Mouse (Mus musculus) lung, postnatal 4 days (tissue): ENCODE measurements around the gene Drd4.

Experiments used
- DNase-seq, 2 experiments: peaks; one replicate each; pipeline ENCODE4 v3.0.0; 2021

Drd4 gene

DNA sequence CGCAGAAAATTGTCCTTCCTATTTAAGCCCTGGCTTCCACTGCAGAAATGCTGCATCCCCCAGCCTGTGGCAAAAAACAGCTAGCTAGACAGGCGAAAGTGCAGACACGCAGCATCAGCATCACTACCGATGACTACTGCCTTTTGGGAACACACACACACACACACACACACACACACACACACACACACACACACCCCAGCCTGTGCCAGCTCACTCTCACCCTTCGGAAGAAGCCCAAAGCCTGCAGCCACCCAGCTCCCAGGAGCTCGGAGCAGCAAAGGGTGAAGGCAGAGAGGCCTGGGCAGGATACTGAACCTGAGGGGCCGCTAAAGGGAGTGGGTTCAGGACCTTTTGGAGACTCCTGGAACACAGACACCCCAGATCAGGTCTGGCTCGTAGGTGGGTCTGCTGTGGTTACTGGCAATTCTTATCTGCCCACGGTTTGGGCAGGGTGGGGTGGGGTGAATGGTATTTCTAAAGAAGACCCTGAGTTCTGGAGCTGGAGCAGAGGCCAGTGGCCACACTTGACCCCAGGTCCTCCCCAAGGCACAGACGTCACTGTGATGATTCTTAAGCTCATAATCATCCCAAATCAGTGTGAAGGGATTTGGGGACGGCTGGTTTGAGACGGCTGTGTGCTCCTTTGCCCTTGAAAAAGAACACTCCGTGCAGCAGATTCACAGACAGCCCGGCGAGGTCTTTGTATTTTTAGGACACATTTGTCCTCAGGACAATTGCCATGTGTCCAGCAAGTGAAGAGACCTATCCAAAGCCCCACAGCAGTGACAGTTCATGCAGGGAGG, 980 bp downstream of the Drd4 start:
- no peak for DNase-seq

DNA sequence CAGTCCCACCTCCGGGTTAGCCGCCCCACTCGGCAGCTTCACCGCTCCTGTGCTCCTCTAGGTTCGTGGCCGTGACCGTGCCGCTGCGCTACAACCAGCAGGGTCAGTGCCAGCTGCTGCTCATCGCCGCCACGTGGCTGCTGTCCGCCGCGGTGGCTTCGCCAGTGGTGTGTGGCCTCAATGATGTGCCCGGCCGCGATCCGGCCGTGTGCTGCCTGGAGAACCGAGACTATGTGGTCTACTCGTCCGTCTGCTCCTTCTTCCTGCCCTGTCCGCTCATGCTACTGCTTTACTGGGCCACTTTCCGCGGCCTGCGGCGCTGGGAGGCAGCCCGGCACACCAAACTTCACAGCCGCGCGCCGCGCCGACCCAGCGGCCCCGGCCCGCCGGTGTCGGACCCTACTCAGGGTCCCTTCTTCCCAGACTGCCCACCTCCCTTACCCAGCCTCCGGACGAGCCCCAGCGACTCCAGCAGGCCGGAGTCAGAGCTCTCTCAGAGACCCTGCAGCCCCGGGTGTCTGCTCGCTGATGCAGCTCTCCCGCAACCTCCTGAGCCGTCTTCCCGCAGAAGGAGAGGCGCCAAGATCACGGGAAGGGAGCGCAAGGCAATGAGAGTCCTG, 2.2 kb downstream of the Drd4 start:
- peak; percentile 53 to 73 for DNase-seq

DNA sequence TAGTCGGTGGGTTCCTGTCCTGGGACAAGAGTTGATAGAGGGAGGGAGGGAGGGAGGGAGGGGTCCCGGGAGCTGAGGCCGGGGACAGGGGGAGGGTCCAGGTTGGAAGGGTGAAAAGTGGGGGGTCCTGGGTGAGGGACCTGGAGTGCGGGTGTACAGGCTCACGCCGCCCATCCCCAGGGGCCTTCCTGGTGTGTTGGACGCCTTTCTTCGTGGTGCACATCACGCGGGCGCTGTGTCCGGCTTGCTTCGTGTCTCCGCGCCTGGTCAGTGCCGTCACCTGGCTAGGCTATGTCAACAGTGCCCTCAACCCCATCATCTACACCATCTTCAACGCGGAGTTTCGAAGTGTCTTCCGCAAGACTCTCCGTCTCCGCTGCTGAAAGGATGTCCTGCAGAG, 2.7 kb downstream of the Drd4 start:
- no peak for DNase-seq

DNA sequence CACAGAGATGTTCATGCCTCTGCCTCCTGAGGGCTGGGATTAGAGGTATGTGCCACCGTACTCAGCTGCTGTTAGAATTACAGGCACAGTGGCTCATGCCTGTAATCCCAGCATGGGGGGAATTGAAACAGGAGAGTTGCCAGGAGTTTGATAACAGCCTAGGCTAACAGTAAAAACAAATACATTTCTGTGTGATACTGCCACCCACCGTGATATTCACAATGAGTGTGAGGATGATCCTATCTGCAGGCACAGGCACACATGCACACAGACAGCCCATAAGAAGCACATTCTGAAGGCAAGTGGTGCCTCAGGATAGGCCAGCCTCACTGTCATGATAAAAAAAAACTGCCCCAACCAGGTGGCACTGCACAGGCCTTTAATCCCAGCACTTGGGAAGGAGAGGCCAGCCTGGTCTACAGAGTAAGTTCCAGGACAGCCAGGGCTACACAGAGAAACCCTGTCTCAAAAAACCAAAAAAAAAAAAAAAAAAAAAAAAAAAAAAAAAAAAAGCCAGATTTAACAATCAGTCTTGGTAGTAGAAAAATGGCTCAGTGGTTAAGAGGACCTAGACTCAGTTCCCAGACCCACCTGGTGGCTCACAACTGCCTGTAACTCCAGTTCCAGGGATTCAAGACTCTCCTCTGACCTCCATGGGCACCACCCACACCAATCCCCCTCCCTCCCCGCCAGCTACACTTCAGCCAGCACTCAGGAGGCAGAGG, 6.3 kb downstream of the Drd4 start:
- DNase-seq = no peak

DNA sequence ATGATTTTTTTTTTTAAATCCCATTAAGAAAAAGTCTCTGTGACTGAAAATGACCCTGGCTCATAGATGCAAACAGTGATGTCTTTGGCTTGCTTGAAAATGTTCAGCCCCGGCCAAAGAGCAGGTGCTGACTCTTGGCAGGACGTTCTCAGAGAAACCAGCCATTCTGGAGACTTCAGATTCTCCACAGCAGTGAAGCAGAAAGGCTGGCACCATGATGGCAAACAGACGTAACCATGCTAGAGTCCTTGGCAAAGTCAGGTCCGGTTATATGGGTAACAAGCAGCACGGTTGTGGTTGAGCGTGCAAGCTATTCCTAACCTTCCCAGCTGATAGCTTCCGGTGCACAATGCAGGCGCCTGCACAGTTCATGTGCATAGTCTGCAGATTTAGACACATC, 7.4 kb downstream of the Drd4 start:
- no peak for DNase-seq

DNA sequence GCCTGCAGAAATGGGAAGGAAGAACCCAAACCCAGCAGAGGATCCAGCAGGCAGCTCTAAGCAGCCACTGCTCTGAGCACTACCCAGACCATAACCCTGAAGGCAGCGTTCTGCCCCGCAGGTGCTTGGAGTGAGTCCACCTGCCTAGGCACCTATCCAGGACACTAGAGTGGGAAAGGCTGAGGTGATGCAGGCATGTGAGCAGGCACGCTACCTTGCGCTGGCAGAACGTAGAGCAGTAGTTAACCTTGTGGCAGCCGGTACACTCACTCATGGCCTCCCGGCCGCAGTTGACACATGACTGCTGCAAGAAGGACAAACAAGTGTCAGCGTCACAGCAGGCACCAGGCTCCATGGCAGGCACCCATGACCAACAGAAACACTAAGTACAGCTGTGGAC, 9.6 kb downstream of the Drd4 start:
- no peak for DNase-seq

DNA sequence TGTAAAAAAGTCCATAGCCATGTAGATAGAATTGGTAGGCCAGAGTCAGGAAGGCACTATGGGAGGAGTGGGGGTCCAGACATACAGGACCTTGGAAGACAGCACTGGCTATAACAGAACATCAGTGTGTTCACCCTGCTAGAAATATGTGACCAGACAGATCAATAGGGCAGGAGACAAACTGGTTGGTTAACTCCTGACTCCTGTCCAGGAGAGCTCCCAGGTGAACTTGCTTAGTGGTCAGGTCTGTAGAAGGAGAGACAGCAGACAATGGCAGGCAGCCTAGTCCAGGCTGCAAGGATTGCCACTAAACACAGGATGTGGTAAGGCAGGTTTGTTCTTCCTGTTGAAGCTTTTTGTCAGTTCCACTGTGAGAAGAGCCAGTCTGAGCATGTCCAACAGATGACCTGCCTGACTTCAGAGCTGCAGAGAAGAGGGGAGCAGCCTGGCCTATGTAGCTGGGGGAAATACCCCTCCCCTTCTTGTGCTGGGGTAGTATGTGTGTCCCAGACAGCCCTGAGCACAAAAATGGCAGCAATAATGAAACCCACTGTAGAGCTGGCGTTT, 11.0 kb downstream of the Drd4 start:
- DNase-seq = no peak

DNA sequence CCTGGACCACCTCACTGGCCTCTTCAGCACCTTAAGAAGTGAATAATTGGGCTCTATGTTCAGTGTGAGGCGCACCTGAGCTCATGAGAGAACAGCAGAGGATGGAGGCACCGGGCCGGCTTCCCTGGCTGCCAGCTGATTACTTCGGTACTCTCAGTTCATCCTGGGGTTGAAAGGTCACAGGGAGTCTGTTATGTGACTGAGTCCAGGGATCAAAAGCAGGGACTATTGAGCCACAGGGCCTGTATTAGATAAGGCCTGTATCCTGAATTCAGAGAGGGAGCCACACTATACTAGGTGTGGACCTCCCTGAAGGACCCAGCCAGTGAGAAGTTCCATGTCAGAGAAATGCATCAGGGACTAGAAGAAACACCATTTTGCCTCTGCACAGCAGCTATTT, 12.7 kb downstream of the Drd4 start:
- no peak for DNase-seq

DNA sequence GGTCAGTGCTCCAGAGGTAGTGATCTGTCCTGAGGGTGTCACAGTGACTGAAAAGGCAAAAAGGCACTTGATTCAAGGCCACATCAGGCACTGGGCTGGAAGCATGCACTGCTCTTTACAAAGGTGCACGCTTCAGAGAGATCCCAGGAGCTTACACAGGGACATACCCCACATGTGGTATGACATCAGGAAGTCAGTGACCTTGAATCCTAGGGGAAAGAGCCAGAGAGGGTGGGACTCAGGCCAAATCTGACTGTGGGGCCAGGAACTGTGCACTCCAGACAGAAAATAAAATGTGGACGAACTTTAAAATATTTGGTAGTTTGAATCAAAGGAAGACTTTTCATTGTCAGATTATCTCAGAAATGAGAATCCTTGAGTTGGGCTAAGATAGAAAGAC, 22.6 kb downstream of the Drd4 start:
- DNase-seq = peak in 1 of 2 experiments; percentile 9

DNA sequence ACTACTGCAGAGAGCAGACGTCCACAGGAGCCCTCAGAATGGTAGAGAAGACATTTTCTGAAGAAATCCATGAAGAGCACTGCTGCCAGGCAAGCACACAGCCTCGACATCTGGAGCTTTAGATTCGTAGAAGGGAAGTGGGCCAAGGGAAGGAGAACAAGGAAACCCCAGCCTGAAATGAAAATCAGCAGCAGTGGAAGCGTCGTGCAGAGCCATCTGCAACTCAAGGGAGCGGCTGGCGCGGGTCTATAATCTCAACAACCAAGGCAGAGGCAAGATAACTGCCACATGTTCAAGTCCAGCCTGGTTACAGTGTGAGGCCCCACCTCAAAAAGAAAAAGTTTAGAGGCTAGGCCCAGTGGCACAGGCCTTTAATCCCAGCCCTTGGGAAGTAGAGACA, 23.3 kb downstream of the Drd4 start:
- DNase-seq = no peak

DNA sequence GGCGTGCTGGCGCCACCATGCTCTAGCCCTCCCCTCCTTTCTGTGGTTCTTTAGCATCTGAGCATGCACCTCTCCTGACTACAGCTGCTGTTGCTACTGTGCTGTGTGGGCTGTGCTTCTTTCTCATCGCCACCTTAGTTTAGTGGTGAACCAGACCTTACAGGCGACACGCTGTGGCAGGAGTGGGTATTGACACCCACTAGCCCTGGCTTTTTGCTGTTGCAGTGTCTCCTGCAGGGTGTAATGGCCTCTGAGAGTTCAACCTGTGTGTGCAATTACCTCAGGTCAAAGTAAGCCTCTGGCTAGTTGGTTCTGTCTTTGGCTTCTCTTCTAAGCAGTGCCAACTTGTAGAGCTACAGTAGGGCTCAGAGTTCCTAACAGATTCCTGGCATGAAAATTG, 24.2 kb downstream of the Drd4 start:
- DNase-seq = peak; percentile 39 to 58

DNA sequence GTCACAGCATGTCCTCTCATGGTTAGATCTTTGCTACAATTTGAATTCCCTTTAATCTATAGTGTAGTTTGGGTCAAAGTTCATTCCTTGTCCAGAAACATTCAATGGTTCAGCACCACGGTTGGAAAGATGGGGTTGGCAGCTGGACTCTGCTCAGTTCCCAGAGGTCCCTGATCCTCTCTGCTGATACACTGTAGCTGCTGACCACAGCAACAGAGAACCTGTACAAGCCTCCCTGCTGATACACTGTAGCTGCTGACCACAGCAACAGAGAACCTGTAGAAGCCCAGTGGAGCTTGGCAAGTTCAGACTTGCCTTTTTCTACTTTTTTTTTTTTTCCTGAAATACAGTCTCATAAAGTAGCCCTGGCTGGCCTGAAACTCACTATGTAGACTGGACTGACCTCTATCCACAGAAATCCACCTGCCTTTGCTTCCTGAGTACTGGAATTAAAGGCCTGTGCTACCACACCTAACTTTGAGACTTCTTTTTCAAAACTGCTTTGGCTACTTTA, 25.9 kb downstream of the Drd4 start:
- no peak for DNase-seq

DNA sequence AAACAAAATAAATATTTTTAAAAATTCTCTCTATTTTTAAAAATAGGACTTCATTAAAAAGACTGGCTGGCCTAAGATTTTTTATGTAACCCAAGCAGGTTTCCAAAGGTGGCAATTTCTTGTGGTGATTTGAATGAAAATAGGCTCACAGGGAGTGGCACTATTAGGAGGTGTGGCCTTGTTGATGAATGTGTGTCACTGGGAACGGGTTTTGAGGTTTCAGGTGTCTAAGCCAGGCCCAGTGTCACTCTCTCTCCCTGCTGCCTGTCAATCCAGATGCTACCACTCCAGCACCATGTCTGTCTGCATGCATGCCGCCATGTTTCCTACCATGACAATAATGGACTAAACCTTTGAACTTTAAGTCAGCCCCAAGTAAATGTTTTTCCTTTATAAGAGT, 27.6 kb downstream of the Drd4 start:
- peak in 1 of 2 experiments; percentile 5 for DNase-seq

DNA sequence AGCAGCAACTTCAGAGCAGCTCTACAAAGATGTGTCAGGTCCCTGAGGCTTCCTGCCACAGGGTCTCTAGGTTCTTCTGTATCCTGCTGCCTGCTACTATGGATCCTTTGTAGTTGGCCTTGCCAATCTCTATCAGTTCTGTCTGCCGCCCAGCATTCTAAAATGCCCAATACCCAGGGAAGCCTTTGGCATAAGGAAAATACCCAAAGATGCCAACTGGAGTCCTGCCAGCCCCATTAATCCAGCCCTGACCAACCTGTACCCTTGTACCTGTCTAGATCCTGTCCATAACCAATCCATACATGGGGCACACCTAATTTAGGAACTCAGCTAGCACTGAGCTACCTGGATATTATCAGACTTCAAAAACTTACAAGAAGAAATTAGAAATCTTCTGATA, 32.9 kb downstream of the Drd4 start:
- DNase-seq = no peak

DNA sequence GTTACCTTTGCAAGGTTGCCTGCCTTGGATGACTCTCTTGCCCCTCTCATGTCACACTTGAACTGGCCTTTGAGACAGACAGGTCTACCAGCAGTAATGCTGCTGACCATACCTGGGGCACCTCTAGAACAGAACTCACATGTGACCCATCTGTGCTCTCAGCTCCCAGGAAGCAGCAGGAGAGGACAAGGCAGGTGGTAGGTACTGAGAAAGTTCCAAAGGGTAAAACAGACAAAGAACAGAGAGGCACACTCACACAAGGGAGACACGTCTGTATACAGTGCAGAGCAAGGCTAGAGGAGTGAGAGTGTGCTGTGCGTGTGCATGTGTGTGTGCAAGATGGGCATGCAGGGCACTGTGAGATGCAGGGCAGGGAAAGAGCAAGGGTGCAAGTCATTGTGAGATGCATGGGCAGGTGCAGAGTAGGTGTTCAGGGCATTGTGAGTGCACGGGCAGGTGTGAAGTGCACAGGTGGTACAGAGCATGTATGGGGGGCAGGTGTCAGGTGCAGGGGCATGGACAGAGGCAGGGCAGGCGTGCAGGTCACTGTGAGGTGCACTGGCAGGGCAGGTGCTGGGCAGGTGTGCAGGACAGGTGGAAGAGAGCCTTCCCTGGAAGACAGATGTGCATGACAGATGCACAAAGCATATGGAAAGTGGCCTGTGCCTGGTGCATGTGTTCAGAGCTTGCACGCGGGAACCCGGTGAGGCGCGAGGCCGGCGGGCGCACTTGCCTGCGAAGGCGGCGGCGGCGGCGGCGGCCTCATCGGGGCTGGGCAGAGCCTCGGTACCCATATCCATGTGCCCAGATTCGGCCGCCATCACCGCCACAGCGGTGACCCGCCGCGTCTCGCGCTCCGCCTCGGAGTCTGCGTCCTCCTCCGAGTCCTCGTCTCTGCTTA, 35.0 kb downstream of the Drd4 start:
- no peak for DNase-seq

DNA sequence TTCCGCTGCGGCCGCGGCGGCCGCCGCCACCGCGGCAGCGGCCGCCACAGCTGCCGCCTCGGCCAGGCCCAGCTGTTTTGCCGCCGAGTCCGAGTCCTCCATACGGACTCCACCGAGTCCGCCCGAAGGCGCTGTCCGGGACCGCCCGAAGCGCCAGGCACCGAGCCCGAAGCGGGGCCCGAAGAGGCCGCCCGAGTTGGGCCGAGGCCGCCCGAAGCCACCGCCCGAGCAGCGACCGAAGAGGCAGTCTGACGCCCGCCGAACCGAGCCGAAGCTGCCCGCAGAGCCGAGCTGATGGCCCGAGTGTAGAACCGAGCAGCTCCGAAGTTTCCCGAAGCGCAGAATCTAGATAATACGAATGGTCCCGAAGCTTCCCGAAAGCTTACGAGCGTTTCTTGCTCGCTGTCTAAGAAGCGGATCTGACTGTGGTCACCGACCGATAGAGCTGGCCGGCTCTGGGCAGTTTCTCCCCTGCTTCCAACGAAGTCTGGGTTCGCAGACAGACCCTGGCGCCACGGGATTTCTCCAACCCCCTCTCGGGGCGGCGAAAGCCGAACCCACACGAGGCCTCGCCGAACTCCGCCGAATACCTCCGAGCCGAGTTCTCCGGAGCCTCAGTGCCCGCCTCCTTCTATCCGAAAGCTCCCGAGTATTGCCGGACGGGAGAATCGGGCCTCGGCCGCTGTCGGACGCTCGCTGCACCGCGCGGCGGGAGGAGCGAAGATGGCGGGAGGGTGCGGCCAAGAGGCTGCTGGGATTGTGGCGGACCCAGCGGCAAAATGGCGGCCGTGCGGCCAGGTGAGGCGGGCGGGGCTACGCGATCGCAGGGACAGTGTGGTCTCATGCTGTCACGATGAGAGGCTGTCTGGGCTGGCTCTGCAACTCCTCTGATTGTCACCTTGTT, 35.9 kb downstream of the Drd4 start, which contains the start of the genes Deaf1 and Tmem80:
Gene Deaf1, minus strand, starts transcription at position 222 of the 904 bp plus-strand sequence.
Gene Tmem80, plus strand, starts transcription at position 271 of the 904 bp plus-strand sequence.
- DNase-seq = peak; percentile 100

DNA sequence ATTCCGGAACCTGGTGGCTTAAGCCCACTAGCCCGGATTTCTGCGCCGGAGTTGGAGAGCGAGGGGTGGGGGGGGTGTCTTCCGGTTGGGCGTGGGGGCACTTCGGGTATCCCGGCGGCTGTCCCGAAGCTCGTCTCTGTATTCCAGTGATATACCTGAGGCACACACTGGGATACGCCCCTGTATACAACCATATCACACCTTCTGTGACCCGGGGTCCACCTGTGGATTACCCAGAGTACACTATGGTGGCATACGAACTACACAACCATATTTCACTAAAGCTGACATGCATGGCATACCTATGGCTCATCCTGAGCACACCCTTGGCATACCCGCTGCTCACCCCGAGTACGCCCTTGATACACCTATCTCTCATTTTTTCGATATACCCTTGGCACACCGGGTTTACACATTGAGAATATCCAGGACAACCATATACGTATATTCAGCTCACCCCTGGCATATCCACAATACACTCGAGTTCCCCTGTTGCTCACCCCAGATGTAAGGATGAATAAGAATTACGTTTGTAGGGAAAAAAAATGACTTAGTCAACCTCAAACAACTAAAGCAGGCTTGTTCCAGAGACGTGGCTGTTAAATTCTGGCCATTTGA, 36.7 kb downstream of the Drd4 start:
- no peak for DNase-seq

DNA sequence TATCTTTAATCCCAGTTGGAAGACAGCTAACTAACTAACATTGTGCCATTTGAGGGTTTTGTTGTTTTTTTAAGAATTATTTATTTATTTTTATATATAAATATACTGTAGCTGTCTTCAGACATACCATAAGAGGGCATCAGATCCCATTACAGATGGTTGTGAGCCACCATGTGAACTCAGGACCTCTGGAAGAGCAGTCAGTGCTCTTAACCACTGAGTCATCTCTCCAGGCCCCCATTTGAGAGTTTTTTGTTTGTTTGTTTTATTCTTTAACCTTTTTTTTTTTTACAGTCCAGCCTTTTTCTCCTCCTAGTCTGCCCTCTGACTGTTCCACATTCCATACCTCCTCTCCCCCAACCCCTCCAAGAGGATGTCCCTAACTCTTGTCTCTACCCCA, 38.9 kb downstream of the Drd4 start:
- no peak for DNase-seq

DNA sequence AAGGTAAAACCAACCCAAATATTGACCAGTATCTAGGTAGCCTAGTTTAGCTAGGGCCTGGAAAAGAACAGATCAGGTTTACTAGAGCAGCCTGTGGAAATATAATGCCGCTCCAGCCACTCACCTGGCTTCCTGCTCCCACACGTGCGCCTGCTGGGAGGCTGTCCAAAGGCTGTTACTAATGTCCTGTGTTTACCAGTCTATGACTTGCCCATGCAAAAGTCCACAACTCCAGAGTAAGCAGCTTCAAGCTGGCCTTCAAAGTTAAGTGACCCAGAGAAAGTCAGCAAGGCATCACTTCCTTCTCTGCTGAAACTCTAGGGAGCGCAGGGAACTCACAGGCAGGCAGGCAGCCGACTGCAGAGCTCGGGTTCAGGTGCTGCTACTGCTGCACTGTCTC, 40.2 kb downstream of the Drd4 start:
- no peak for DNase-seq

DNA sequence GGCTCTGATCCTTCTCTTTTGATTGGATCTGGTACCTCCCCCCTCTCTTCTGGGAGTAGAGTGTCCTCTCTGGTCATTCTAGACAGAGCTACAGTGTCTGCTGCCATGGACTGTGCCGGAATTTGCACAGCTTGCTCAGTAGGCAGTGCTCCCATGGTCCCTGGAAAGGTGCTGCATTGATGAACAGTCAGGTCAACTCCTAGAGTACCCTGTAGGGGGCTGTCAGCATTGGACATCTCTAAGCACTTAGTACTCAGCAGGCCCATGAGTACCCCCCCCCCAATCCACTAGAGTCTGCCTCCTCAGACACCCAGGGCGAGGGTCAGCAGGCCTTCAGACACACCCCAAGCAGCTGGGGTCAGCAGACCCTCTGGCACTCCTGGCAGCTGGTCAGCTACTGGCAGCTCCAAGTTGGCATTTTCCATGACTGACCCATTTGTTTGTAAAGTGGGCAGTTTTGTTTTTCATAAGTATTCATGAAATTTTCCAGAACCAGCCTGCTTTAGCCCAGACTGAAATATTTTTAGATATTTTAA, 43.3 kb downstream of the Drd4 start:
- no peak for DNase-seq
